In the genomic region with DNA sequence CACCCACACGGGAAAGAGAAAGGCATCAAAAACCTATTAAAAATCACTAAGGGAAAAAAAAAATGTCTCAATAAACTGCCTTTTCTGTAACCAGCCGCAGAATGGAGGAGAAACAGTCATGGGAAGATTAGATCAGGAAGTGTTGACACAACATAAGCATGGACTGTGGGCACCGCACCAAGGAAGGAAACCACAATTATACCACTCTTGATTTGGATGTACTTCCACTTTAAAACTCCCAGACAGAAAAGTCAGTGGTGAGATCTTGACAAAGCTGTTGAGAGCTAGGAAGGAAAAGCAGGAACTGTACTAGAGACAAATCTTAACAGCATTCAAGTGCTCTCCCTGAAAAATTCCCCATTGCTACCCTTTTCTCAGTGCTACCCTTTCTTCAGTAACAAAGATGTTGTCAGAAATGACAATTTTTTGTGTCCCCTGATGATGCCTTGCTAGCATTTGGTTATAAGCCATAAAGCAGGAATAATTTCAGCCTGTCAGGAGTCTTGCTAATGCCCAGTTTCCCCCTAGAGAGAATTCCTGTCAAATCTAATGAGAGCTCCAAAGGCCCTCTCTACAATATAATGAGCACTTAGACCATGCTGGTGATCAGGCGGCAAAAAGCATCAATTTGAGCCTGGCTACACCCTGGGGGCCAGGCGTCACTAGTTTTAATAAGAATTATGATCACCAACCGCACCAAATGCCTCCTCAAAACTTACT, we compare ENCODE assay signal across 8 mouse cellular contexts. TPM values are rescaled to one million over a fixed set of nuclear protein-coding genes. Genes with fewer than 3 reads are reported as not detected.
DNase-seq lines count a peak whose midpoint lies in the region; ATAC-seq and TF ChIP-seq lines count a peak whose summit lies in the region.

No protein-coding gene starts in this region.

- H3K4me2 ChIP-seq in heart, embryonic 13.5 days: peak overlapping the region; percentile 9; the same call in 1 of the 2 replicates

- intact Hi-C loops in gastrocnemius, postnatal 14 days (cut with DNase I; ENCODE audit: low total_unique reads): loop anchor here (10.0 kb wide), 1 partner anchor 60 kb away; no protein-coding TSS in a partner anchor

- H3K36me3 ChIP-seq in heart, embryonic 13.5 days: peaks cover 9% of the 10 kb centered on the region
- H3K36me3 ChIP-seq in thymus, adult 2 months (ENCODE audit: control insufficient read depth, insufficient read depth, low read length): no peaks in the 10 kb centered on the region

- no peaks in the 10 kb centered on the region for H3K9me3 ChIP-seq in heart, embryonic 13.5 days

- H3K9ac ChIP-seq in heart, embryonic 13.5 days: no peak overlapping the region

- peak; percentile 24 to 33 for DNase-seq in urinary bladder, postnatal 36 days (ENCODE audit: low spot score in 2 of 2)
- DNase-seq in urinary bladder, postnatal 10 days (ENCODE audit: low spot score): no peak
- peak; percentile 70 for DNase-seq in lung, postnatal 25 days (ENCODE audit: low spot score)
- no peak for DNase-seq in thymus, adult 2 months
- DNase-seq in gastrocnemius, postnatal 14 days: no peak

- peaks cover 63% of the 10 kb centered on the region for H3K4me1 ChIP-seq in heart, embryonic 13.5 days
- H3K4me1 ChIP-seq in thymus, adult 2 months (replicated peaks; ENCODE audit: control insufficient read depth, insufficient read depth, low read length): peaks cover 9% of the 10 kb centered on the region; the same call in 1 of the 2 replicates

- H3K4me3 ChIP-seq in heart, embryonic 13.5 days: no peak overlapping the region
- no peak overlapping the region for H3K4me3 ChIP-seq in thymus, adult 2 months (ENCODE audit: control insufficient read depth, insufficient read depth, low read length)

- H3K27ac ChIP-seq in heart, embryonic 13.5 days (replicated peaks): no peak overlapping the region
- no peak overlapping the region for H3K27ac ChIP-seq in thymus, adult 2 months (ENCODE audit: control insufficient read depth, insufficient read depth, low read length)

- peaks cover 74% of the 10 kb centered on the region for H3K27me3 ChIP-seq in heart, embryonic 13.5 days (replicated peaks)
- no peaks in the 10 kb centered on the region for H3K27me3 ChIP-seq in thymus, adult 2 months (ENCODE audit: control insufficient read depth, insufficient read depth, low read length)

- WGBS in heart, embryonic 13.5 days: 48% methylated on average over 6 of the region's 6 CpGs
- WGBS in thymus, adult 2 months: 49% methylated on average over 6 of the region's 6 CpGs

- TF ChIP-seq CTCF in thymus, adult 2 months (IDR thresholded peaks at IDR 0.05; ENCODE audit: borderline replicate concordance, control insufficient read depth, extremely low read depth, insufficient read depth, low read length, poor library complexity): no peak

- ATAC-seq in heart, embryonic 13.5 days (ENCODE audit: extremely low read depth, insufficient number of reproducible peaks, low FRiP score, low TSS enrichment): no peak
- no peak for ATAC-seq in CD4-positive, CD25-positive, alpha-beta regulatory T cell, adult 4 months
- no peak for ATAC-seq in erythroblast, adult 5-6 weeks (replicated peaks; ENCODE audit: low FRiP score, poor library complexity, severe bottlenecking)

- no peak for TF ChIP-seq POLR2A in thymus, adult 2 months (IDR thresholded peaks at IDR 0.05; ENCODE audit: control insufficient read depth, extremely low read depth, insufficient read depth, low read length, poor library complexity)

RNA-seq across cellular contexts. Expression of a gene that starts 5.4 kb away (rescaled TPM):
- polyA plus RNA-seq in heart, embryonic 13.5 days (2015; fragmentation: Nextera tagmentation; extraction: Ambion mirVana): 5.9 and 6.6 TPM in 2 replicates
- 1 to 10 TPM; 1.1 to 1.3 TPM for polyA plus RNA-seq in CD4-positive, CD25-positive, alpha-beta regulatory T cell, adult 4 months (2017; shearing (Covaris generic))
- polyA plus RNA-seq in thymus, adult 2 months (2012; rRNA removed): 18.5 and 20.8 TPM in 2 replicates
- total RNA-seq in gastrocnemius, postnatal 14 days (2021): 10 to 100 TPM; 17.7 to 25.1 TPM
- total RNA-seq in erythroblast, adult 5-6 weeks (2015; ENCODE audit: low replicate concordance): 8.6 TPM in 2 replicates
- 2.9 and 3.1 TPM in 2 replicates for total RNA-seq in erythroblast, adult 5-6 weeks (2017; ENCODE audit: low replicate concordance)

Comparison
In these comparisons a context has a peak if more than half of its experiments do, and no peak if none do; other contexts are left out.
1. DNase-seq: peak in urinary bladder, postnatal 36 days (2 of 2) and lung, postnatal 25 days (single experiment); none in urinary bladder, postnatal 10 days (single experiment), thymus, adult 2 months (single experiment) and gastrocnemius, postnatal 14 days (single experiment).